ENCODE assay signal across 26 mouse cellular contexts in genomic region chr9:108469430-108469829, GRCm38 (mm10). TPM values are rescaled to one million over a fixed set of nuclear protein-coding genes. Genes with fewer than 3 reads are reported as not detected.
DNase-seq lines count a peak whose midpoint lies in the region; ATAC-seq and TF ChIP-seq lines count a peak whose summit lies in the region.
"Had no signal": no experiment of that assay in that cellular context is flagged by ENCODE, and none has a peak within 500 bp of the region (broad histone marks: within the 10 kb centered on the region; RNA-seq: fewer than 3 reads in every experiment).

No protein-coding gene starts in this region.

- ATAC-seq in intestine, embryonic 15.5 days, result no peak
- ATAC-seq in intestine, postnatal 0 days, result no peak
- ATAC-seq: activated CD4-positive, CD25-positive, alpha-beta regulatory T cell, adult 4 months; CD4-positive, CD25-positive, alpha-beta regulatory T cell, adult 4 months; forebrain, embryonic 13.5 days; forebrain, embryonic 15.5 days; Patski had no signal

- H3K36me3 ChIP-seq in intestine, embryonic 15.5 days, result peaks cover 15% of the 10 kb centered on the region
- peaks cover 8% of the 10 kb centered on the region for H3K36me3 ChIP-seq in intestine, postnatal 0 days (ENCODE audit: control insufficient read depth, insufficient read depth)

- WGBS in intestine, embryonic 15.5 days, result 73% methylated on average over 5 of the region's 5 CpGs
- WGBS in intestine, postnatal 0 days, result 65% methylated on average over 5 of the region's 5 CpGs

- H3K4me3 ChIP-seq in intestine, embryonic 15.5 days (replicated peaks), result no peak overlapping the region
- H3K4me3 ChIP-seq in intestine, postnatal 0 days (ENCODE audit: low read depth, low read length), result no peak overlapping the region
- H3K4me3 ChIP-seq: embryonic facial prominence, embryonic 10.5 days; embryonic facial prominence, embryonic 12.5 days; forebrain, embryonic 13.5 days; forebrain, embryonic 15.5 days had no signal

- no peak overlapping the region for H3K4me2 ChIP-seq in intestine, embryonic 15.5 days (replicated peaks)
- no peak overlapping the region for H3K4me2 ChIP-seq in intestine, postnatal 0 days (replicated peaks; ENCODE audit: low read depth)
- H3K4me2 ChIP-seq: embryonic facial prominence, embryonic 12.5 days; forebrain, embryonic 13.5 days; forebrain, embryonic 15.5 days had no signal

- peak; percentile 0 for DNase-seq in right cerebral cortex, postnatal 14 days
- no peak for DNase-seq in right cerebral cortex, postnatal 25 days
- DNase-seq in testis, postnatal 14 days (ENCODE audit: low spot score), result peak; percentile 70
- DNase-seq: adrenal gland, adult 8-10 months; adrenal gland, postnatal 14 days; adrenal gland, postnatal 36 days; B cell, adult 2 months; cerebellum, adult 11-12 months; cerebellum, adult 2 months; cerebellum, adult 9-10 months; cerebellum, postnatal 10 days; cerebellum, postnatal 25 days had no signal

- no peaks in the 10 kb centered on the region for H3K9me3 ChIP-seq in intestine, embryonic 15.5 days
- H3K9me3 ChIP-seq in intestine, postnatal 0 days (ENCODE audit: control insufficient read depth), result no peaks in the 10 kb centered on the region
- H3K9me3 ChIP-seq: embryonic facial prominence, embryonic 10.5 days; embryonic facial prominence, embryonic 12.5 days; forebrain, embryonic 13.5 days; forebrain, embryonic 15.5 days; G1E had no signal

- H3K27ac ChIP-seq in intestine, embryonic 15.5 days, result 0 out of 2 replicates have a peak overlapping the region, but pooled peaks have one; percentile 58
- H3K27ac ChIP-seq in intestine, postnatal 0 days (ENCODE audit: low read depth, low read length), result no peak overlapping the region
- H3K27ac ChIP-seq: embryonic facial prominence, embryonic 10.5 days; embryonic facial prominence, embryonic 12.5 days; forebrain, embryonic 13.5 days; forebrain, embryonic 15.5 days had no signal

- no peak for TF ChIP-seq CTCF in intestine, postnatal 0 days (IDR thresholded peaks at IDR 0.05; ENCODE audit: low read depth)

- H3K27me3 ChIP-seq in intestine, embryonic 15.5 days (replicated peaks), result no peaks in the 10 kb centered on the region
- no peaks in the 10 kb centered on the region for H3K27me3 ChIP-seq in intestine, postnatal 0 days (replicated peaks; ENCODE audit: control insufficient read depth, insufficient read depth, low read length)
- H3K27me3 ChIP-seq: CH12.LX; embryonic facial prominence, embryonic 12.5 days; forebrain, embryonic 13.5 days; forebrain, embryonic 15.5 days; Patski had no signal

- no peak overlapping the region for H3K9ac ChIP-seq in intestine, embryonic 15.5 days
- H3K9ac ChIP-seq in intestine, postnatal 0 days (ENCODE audit: low read depth, low read length), result no peak overlapping the region
- H3K9ac ChIP-seq: embryonic facial prominence, embryonic 12.5 days; forebrain, embryonic 13.5 days; forebrain, embryonic 15.5 days had no signal

- no peaks in the 10 kb centered on the region; the same call in 1 of the 2 replicates for H3K4me1 ChIP-seq in intestine, embryonic 15.5 days (replicated peaks)
- H3K4me1 ChIP-seq in intestine, postnatal 0 days (replicated peaks; ENCODE audit: control insufficient read depth, insufficient read depth, low read length), result no peaks in the 10 kb centered on the region
- H3K4me1 ChIP-seq: embryonic facial prominence, embryonic 10.5 days; embryonic facial prominence, embryonic 12.5 days; forebrain, embryonic 13.5 days; forebrain, embryonic 15.5 days had no signal

RNA-seq across cellular contexts. Expression of gene Klhdc8b, which starts 8.0 kb away (rescaled TPM):
- 48.7 and 54.2 TPM in 2 replicates for polyA plus RNA-seq in intestine, embryonic 15.5 days (2015; fragmentation: Nextera tagmentation; extraction: Ambion mirVana)
- 24.2 and 24.8 TPM in 2 replicates for polyA plus RNA-seq in intestine, postnatal 0 days (2015; fragmentation: Nextera tagmentation; extraction: Ambion mirVana)

RNA-seq across cellular contexts. Expression of gene Ccdc71, which starts 9.1 kb away (rescaled TPM):
- 51.2 and 53.9 TPM in 2 replicates for polyA plus RNA-seq in intestine, embryonic 15.5 days (2015; fragmentation: Nextera tagmentation; extraction: Ambion mirVana)
- 29.4 and 30.2 TPM in 2 replicates for polyA plus RNA-seq in intestine, postnatal 0 days (2015; fragmentation: Nextera tagmentation; extraction: Ambion mirVana)

RNA-seq across cellular contexts. Expression of gene Lamb2, which starts 10.1 kb away (rescaled TPM):
- polyA plus RNA-seq in intestine, embryonic 15.5 days (2015; fragmentation: Nextera tagmentation; extraction: Ambion mirVana), result 29.5 and 35.0 TPM in 2 replicates
- 8.9 and 10.1 TPM in 2 replicates for polyA plus RNA-seq in intestine, postnatal 0 days (2015; fragmentation: Nextera tagmentation; extraction: Ambion mirVana)

RNA-seq across cellular contexts. Expression of gene Usp19, which starts 21.0 kb away (rescaled TPM):
- polyA plus RNA-seq in intestine, embryonic 15.5 days (2015; fragmentation: Nextera tagmentation; extraction: Ambion mirVana), result 49.5 and 52.4 TPM in 2 replicates
- polyA plus RNA-seq in intestine, postnatal 0 days (2015; fragmentation: Nextera tagmentation; extraction: Ambion mirVana), result 17.2 and 17.6 TPM in 2 replicates

RNA-seq across cellular contexts. Expression of gene BC048562, which starts 33.1 kb away (rescaled TPM):
- not detected in 2 replicates for polyA plus RNA-seq in intestine, embryonic 15.5 days (2015; fragmentation: Nextera tagmentation; extraction: Ambion mirVana)
- polyA plus RNA-seq in intestine, postnatal 0 days (2015; fragmentation: Nextera tagmentation; extraction: Ambion mirVana), result not detected in 2 replicates
- polyA plus RNA-seq: activated CD4-positive, CD25-positive, alpha-beta regulatory T cell, adult 4 months; CD4-positive, CD25-positive, alpha-beta regulatory T cell, adult 4 months; cerebellum, adult 2 months; cortical plate, adult 2 months; embryonic facial prominence, embryonic 10.5 days; embryonic facial prominence, embryonic 12.5 days; embryonic facial prominence, embryonic 14.5 days; forebrain, embryonic 11.5 days; forebrain, embryonic 13.5 days; forebrain, embryonic 15.5 days; Patski had no signal
